22 mouse cellular contexts compared by ENCODE assay signal in the genomic region with DNA sequence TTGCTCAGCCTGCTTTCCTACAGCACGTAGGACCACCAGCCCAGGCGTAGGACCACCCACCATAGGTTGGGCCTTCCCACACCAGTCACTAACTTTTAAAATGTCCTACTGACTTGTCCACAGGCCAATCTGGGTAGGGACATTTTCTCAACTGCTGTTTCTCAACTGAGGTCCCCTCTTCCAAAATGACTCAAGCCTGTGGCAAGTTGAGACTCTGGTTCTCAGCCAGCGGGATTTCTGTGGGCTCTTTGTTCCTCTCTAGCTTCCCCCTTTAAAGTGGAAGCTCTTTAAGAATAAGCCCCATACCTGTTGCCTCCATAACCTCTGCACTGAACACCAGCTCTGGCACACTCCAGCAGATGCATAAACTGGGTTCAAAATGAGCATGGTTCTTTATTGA. TPM values are rescaled to one million over a fixed set of nuclear protein-coding genes. Genes with fewer than 3 reads are reported as not detected.
"Had no signal": no experiment of that assay in that cellular context is flagged by ENCODE, and none has a peak within 500 bp of the region (broad histone marks: within the 10 kb centered on the region; RNA-seq: fewer than 3 reads in every experiment).

No protein-coding gene starts in this region.

- H3K4me3 ChIP-seq: kidney, embryonic 15.5 days; left cerebral cortex, adult 2 months; limb, embryonic 15.5 days; midbrain, embryonic 13.5 days; myocyte; neural tube, embryonic 15.5 days had no signal

- ATAC-seq: intestine, embryonic 16.5 days; midbrain, embryonic 13.5 days had no signal

- H3K27ac ChIP-seq: kidney, embryonic 15.5 days; left cerebral cortex, adult 2 months; limb, embryonic 15.5 days; midbrain, embryonic 13.5 days; neural tube, embryonic 15.5 days had no signal

- H3K36me3 ChIP-seq: kidney, embryonic 15.5 days; limb, embryonic 15.5 days; midbrain, embryonic 13.5 days; neural tube, embryonic 15.5 days had no signal

- H3K9me3 ChIP-seq: kidney, embryonic 15.5 days; limb, embryonic 15.5 days; midbrain, embryonic 13.5 days; neural tube, embryonic 15.5 days had no signal

- H3K4me1 ChIP-seq: limb, embryonic 15.5 days; midbrain, embryonic 13.5 days; neural tube, embryonic 15.5 days had no signal

- DNase-seq: kidney, postnatal 14 days; right cerebral cortex, adult 18-20 months; right cerebral cortex, postnatal 25 days; thymus, adult 2 months; thymus, postnatal 25 days had no signal

RNA-seq across cellular contexts. Expression of gene Wfdc21, which starts 3.2 kb away (rescaled TPM):
- total RNA-seq: layer of hippocampus, adult 8-10 months; layer of hippocampus, postnatal 14 days; left cerebral cortex, adult 2 months; left cerebral cortex, postnatal 14 days had no signal
- polyA plus RNA-seq: limb, embryonic 11.5 days; myocyte; neural tube, embryonic 11.5 days; small intestine, adult 2 months; stomach, embryonic 14.5 days had no signal

RNA-seq across cellular contexts. Expression of gene Wfdc18, which starts 34.7 kb away (rescaled TPM):
- total RNA-seq: layer of hippocampus, adult 8-10 months; layer of hippocampus, postnatal 14 days; megakaryocyte-erythroid progenitor cell, adult 5-6 weeks had no signal
- polyA plus RNA-seq: kidney, adult 2 months; large intestine, adult 2 months; limb, embryonic 11.5 days; midbrain, embryonic 13.5 days; myocyte; neural tube, embryonic 11.5 days; neural tube, embryonic 15.5 days; small intestine, adult 2 months had no signal

RNA-seq across cellular contexts. Expression of gene Wfdc17, which starts 39.7 kb away (rescaled TPM):
- total RNA-seq: layer of hippocampus, postnatal 14 days; left cerebral cortex, adult 2 months; left cerebral cortex, postnatal 14 days; megakaryocyte-erythroid progenitor cell, adult 5-6 weeks had no signal
- polyA plus RNA-seq: limb, embryonic 11.5 days; myocyte; neural tube, embryonic 11.5 days had no signal
